Mouse (Mus musculus) lung, adult 2 months (tissue): ENCODE data around the gene Gm43738. TPM values are rescaled to one million over a fixed set of nuclear protein-coding genes. Genes with fewer than 3 reads are reported as not detected.
A peak's percentile ranks its signal among the peaks of the same experiment; 100 is the strongest.

Experiments used
- DNase-seq: peaks from one replicate; pipeline ENCODE4 v3.0.0; 2022
- H3K4me1 ChIP-seq: fragments of 200-500 bp; 2 replicates; pipeline ENCODE4 v1.6.1; 2011; ENCODE audit warnings: low read length; ENCODE audit not compliant: control insufficient read depth, insufficient read depth
- H3K4me3 ChIP-seq: fragments of 200-500 bp; replicated peaks from 2 replicates; pipeline ENCODE3; 2011; ENCODE audit warnings: low read depth, mild to moderate bottlenecking, control low read depth, low read length; ENCODE audit errors: extremely low read depth
- CTCF ChIP-seq: fragments of 200-500 bp; IDR thresholded peaks from 2 replicates; pipeline ENCODE4 v1.5.1; 2011; ENCODE audit warnings: mild to moderate bottlenecking, low read length, control low read depth; ENCODE audit not compliant: insufficient read depth
- POLR2A ChIP-seq: fragments of 200-500 bp; IDR thresholded peaks from 2 replicates; pipeline ENCODE4 v1.6.1; 2011; ENCODE audit warnings: low read depth, mild to moderate bottlenecking, control low read depth, low read length, borderline replicate concordance; ENCODE audit errors: extremely low read depth
- WGBS: fragments of 180-500 bp; shearing (Covaris S2); methylation state at CpG from one replicate; pipeline ENCODE4 v1.1.7; 2018; 5-methylcytosine and 5-hydroxymethylcytosine counted together
- polyA plus RNA-seq: library from polyadenylated mRNA; depleted of rRNA; stranded (reverse); fragments of >200 nt; gene quantifications from 2 replicates; pipeline ENCODE4 v1.2.3, GENCODE M21; 2012; rRNA removed

Gene Gm43738
- polyA plus RNA-seq, 1 experiment, result not detected

DNA sequence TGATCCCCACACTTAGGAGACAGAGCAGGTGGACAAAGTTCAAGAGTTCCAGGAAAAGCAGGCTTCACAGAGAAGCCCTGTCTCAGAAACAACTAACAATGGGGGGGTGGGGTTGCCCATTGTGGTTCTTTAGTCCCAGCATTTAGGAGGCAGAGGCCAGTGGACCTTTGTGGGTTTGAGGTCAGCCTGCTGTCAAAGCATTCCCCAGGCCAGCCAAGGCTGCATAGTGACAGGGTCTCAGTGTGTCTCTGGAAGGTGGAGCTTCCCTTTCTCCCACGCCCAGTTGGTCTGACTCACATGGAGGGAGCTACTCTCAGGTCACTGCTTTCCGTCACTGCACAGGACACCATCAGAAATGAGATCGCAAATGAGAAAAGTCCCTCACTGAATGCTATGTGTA lies 39.2 kb downstream of the Gm43738 start:
- Histone ChIP-seq H3K4me1 (no peaks in the 10 kb centered on the region), H3K4me3 (no peak overlapping the region)
- 85% methylated on average over 3 of the region's 3 CpGs for WGBS
- no peak for DNase-seq
- TF ChIP-seq CTCF (no peak), POLR2A (no peak)

DNA sequence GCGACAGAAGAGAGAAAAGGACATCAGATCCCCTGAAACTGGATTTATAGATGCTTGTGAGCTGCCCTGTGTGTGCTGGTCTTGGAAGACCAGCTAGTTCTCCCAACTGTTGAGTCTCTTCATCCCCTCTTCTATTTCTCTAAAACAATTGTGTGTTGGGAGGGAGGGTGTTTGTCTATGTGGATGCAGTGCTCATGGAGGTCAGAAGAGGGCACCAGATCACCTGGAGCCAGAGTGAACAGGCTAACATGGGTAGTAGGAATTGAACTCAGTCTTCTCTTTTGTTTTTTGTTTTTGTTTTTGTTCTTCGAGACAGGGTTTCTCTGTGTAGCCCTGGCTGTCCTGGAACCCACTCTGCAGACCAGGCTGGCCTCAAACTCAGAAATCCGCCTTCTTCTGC lies 42.1 kb downstream of the Gm43738 start:
- DNase-seq, result peak; percentile 15
- 85% methylated on average over 3 of the region's 3 CpGs for WGBS
- TF ChIP-seq POLR2A, result no peak
- TF ChIP-seq CTCF, result peak; percentile 65
- no peak overlapping the region for H3K4me3 ChIP-seq
- no peaks in the 10 kb centered on the region for H3K4me1 ChIP-seq

DNA sequence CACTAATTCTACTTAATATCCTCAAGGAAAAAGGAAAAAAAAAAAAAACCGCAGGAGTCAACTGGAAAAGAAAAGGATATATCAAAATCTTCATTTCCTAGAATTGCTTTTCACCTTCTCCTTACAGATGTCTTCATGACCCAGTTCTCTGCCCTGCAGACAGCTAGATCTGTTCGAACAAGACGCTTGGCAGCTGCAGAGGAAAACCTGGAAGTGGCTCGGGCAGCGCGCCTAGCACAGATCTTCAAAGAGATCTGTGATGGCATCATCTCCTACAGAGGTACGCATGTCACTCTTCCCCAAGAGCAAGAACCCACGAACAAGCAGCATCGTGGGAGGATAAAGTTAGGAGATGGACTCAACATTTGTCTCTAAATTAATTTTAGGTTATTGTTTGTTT lies 42.5 kb downstream of the Gm43738 start:
- 92% methylated on average over 9 of the region's 9 CpGs for WGBS

DNA sequence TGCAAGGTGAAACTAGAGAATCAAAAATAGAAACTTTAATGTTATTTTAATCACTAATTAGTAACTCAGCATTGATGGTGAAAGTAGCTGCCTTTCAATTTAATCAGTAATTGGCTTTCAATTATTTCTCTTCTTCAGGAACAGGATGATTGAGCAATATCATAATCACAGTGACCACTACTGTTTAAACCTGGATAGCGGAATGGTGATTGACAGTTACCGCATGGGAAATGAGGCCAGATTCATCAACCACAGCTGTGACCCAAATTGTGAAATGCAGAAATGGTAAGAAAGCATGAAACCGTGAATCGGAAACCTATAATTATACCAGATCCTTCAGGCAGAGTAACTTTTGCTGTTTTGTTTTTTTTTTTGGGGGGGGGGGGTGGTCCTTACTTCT lies 57.5 kb downstream of the Gm43738 start:
- TF ChIP-seq CTCF (no peak), POLR2A (no peak)
- no peaks in the 10 kb centered on the region for H3K4me1 ChIP-seq
- no peak for DNase-seq
- no peak overlapping the region for H3K4me3 ChIP-seq
- 86% methylated on average over 4 of the region's 4 CpGs for WGBS

More for the DNA sequence above, 42.5 kb downstream of the Gm43738 start:
- no peak for DNase-seq
- no peaks in the 10 kb centered on the region for H3K4me1 ChIP-seq
- TF ChIP-seq POLR2A, result no peak
- no peak for TF ChIP-seq CTCF
- no peak overlapping the region for H3K4me3 ChIP-seq

Other genes starting within 250 kb of the Gm43738 start
- 24.7 and 33.7 TPM in 2 replicates for gene Msto1, start 187.1 kb downstream of the Gm43738 start, polyA plus RNA-seq
- 7.4 and 11.7 TPM in 2 replicates for gene Ash1l, start 150.5 kb downstream of the Gm43738 start, polyA plus RNA-seq
- 23.5 and 28.9 TPM in 2 replicates for gene Dap3, start 149.9 kb downstream of the Gm43738 start, polyA plus RNA-seq
- gene Rusc1, start 7.8 kb downstream of the Gm43738 start, polyA plus RNA-seq, result 56.3 and 61.3 TPM in 2 replicates
- 81.2 and 128 TPM in 2 replicates for gene Fdps, start 860 bp upstream of the Gm43738 start, polyA plus RNA-seq
- gene Pklr, start 35.0 kb upstream of the Gm43738 start, polyA plus RNA-seq, result 0.94 and 1.1 TPM in 2 replicates
- gene Hcn3, start 59.1 kb upstream of the Gm43738 start, polyA plus RNA-seq, result 0.33 and 0.67 TPM in 2 replicates
- 55.4 and 67.8 TPM in 2 replicates for gene Clk2, start 63.7 kb upstream of the Gm43738 start, polyA plus RNA-seq
- 123 and 127 TPM in 2 replicates for gene Scamp3, start 76.4 kb upstream of the Gm43738 start, polyA plus RNA-seq
- 36.7 and 39.0 TPM in 2 replicates for gene Fam189b, start 82.0 kb upstream of the Gm43738 start, polyA plus RNA-seq
- gene Gba, start 101.8 kb upstream of the Gm43738 start, polyA plus RNA-seq, result 56.4 and 94.2 TPM in 2 replicates
- gene Thbs3, start 114.1 kb upstream of the Gm43738 start, polyA plus RNA-seq, result 134 and 139 TPM in 2 replicates
- 107 and 110 TPM in 2 replicates for gene Mtx1, start 126.0 kb upstream of the Gm43738 start, polyA plus RNA-seq
- 294 and 354 TPM in 2 replicates for gene Muc1, start 128.0 kb upstream of the Gm43738 start, polyA plus RNA-seq
- 189 and 252 TPM in 2 replicates for gene Krtcap2, start 144.9 kb upstream of the Gm43738 start, polyA plus RNA-seq
- gene Trim46, start 145.2 kb upstream of the Gm43738 start, polyA plus RNA-seq, result 11.0 and 11.8 TPM in 2 replicates
- 411 and 476 TPM in 2 replicates for gene Dpm3, start 158.3 kb upstream of the Gm43738 start, polyA plus RNA-seq
- gene Slc50a1, start 169.5 kb upstream of the Gm43738 start, polyA plus RNA-seq, result 228 and 297 TPM in 2 replicates
- 132 and 134 TPM in 2 replicates for gene Efna1, start 180.0 kb upstream of the Gm43738 start, polyA plus RNA-seq
- 4.1 and 20.3 TPM in 2 replicates for gene Efna3, start 221.9 kb upstream of the Gm43738 start, polyA plus RNA-seq
- 7.3 and 9.3 TPM in 2 replicates for gene Efna4, start 236.9 kb upstream of the Gm43738 start, polyA plus RNA-seq
- 190 and 225 TPM in 2 replicates for gene Adam15, start 248.9 kb upstream of the Gm43738 start, polyA plus RNA-seq